Mouse (Mus musculus): ENCODE measurements around the gene Arl8a. TPM values are rescaled to one million over a fixed set of nuclear protein-coding genes. Genes with fewer than 3 reads are reported as not detected.
"Not testable (repeated sequence)": the region's sequence is repeated elsewhere in the genome, so short reads cannot be mapped to it uniquely, and the experiment has no call there.

Arl8a gene
- total and polyA plus RNA-seq, 2 experiments = 3.2 to 15.2 TPM

DNA sequence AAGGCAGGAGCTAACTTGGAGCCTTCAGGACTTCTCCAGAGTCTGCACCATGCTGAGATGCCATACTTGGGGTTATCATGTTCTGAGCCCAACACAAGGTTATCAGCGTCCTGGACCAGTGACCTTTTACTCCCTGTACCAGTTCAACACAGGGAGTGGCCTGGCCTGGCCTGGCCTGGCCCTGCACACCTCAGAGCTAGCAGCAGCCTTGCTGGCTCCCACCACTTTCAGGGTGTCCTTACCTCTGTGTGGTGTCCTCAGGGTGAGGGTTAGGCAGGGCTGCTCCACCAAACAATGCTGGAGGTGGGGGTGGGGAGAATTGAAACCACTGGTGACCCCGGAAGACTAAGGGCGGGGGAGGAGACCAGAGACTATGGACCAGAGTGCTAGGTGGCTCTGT is 36.4 kb downstream of the Arl8a start:
- H3K27ac ChIP-seq (replicated peaks; ENCODE audit: insufficient read depth, low read depth, low read length) = no peak overlapping the region
- 60% methylated on average over 3 of the region's 3 CpGs for WGBS
- H3K27me3 ChIP-seq (ENCODE audit: control insufficient read depth, insufficient read depth, low read length) = no peaks in the 10 kb centered on the region
- H3K4me1 ChIP-seq (ENCODE audit: control insufficient read depth, insufficient read depth, low read length) = no peaks in the 10 kb centered on the region
- no peak for TF ChIP-seq POLR2A (IDR thresholded peaks at IDR 0.05; ENCODE audit: extremely low read depth, insufficient read depth, low read length)
- TF ChIP-seq CTCF (IDR thresholded peaks at IDR 0.05; ENCODE audit: low read depth, low read length) = no peak
- H3K79me2 ChIP-seq (ENCODE audit: control insufficient read depth, insufficient read depth, low read length) = no peaks in the 10 kb centered on the region
- H3K36me3 ChIP-seq (ENCODE audit: control insufficient read depth, insufficient read depth, low read length) = no peaks in the 10 kb centered on the region
- no peak overlapping the region for H3K9ac ChIP-seq (ENCODE audit: low read depth, low read length)
- H3K4me3 ChIP-seq (ENCODE audit: insufficient read depth, low read depth, low read length) = no peak overlapping the region
- DNase-seq (ENCODE audit: extremely low read depth, low read depth, low spot score) = no peak

DNA sequence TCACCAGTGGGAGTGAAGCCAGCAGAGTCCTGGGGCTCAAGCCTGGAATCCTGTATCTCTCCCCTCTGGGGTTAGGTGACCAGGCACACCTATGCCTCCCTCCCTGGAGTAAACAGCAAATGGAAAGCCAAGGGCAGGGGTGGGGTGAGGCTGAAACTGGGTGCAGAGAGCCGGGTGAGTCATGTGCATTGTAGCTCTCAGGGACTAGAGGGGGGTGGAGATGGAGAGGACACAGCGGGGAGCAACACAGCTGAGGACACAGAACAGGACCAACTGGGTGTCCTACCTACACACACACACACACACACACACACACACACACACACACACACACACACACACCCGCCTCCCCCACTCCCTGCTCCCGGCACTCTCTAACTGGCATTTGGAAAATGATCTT is 36.8 kb downstream of the Arl8a start:
- no peaks in the 10 kb centered on the region for H3K36me3 ChIP-seq (ENCODE audit: control insufficient read depth, insufficient read depth, low read length)
- H3K9ac ChIP-seq (ENCODE audit: low read depth, low read length) = no peak overlapping the region
- WGBS = 72% methylated on average over 4 of the region's 4 CpGs
- H3K79me2 ChIP-seq (ENCODE audit: control insufficient read depth, insufficient read depth, low read length) = no peaks in the 10 kb centered on the region
- TF ChIP-seq CTCF (IDR thresholded peaks at IDR 0.05; ENCODE audit: low read depth, low read length) (no peak), POLR2A (IDR thresholded peaks at IDR 0.05; ENCODE audit: extremely low read depth, insufficient read depth, low read length) (no peak)
- no peaks in the 10 kb centered on the region for H3K27me3 ChIP-seq (ENCODE audit: control insufficient read depth, insufficient read depth, low read length)
- H3K4me3 ChIP-seq (ENCODE audit: insufficient read depth, low read depth, low read length) = no peak overlapping the region
- no peaks in the 10 kb centered on the region for H3K4me1 ChIP-seq (ENCODE audit: control insufficient read depth, insufficient read depth, low read length)
- DNase-seq (ENCODE audit: extremely low read depth, low read depth, low spot score) = no peak
- no peak overlapping the region for H3K27ac ChIP-seq (replicated peaks; ENCODE audit: insufficient read depth, low read depth, low read length)

GRCm38 (mm10) chr1:135183941-135184570 is 37.4 kb downstream of the Arl8a start:
- TF ChIP-seq POLR2A (IDR thresholded peaks at IDR 0.05; ENCODE audit: extremely low read depth, insufficient read depth, low read length) = no peak
- TF ChIP-seq CTCF (IDR thresholded peaks at IDR 0.05; ENCODE audit: low read depth, low read length) = no peak
- no peak overlapping the region for H3K9ac ChIP-seq (ENCODE audit: low read depth, low read length)
- no peaks in the 10 kb centered on the region for H3K27me3 ChIP-seq (ENCODE audit: control insufficient read depth, insufficient read depth, low read length)
- no peak overlapping the region for H3K4me3 ChIP-seq (ENCODE audit: insufficient read depth, low read depth, low read length)
- H3K27ac ChIP-seq (replicated peaks; ENCODE audit: insufficient read depth, low read depth, low read length) = no peak overlapping the region
- H3K4me1 ChIP-seq (ENCODE audit: control insufficient read depth, insufficient read depth, low read length) = no peaks in the 10 kb centered on the region
- DNase-seq (ENCODE audit: extremely low read depth, low read depth, low spot score) = no peak
- H3K36me3 ChIP-seq (ENCODE audit: control insufficient read depth, insufficient read depth, low read length) = no peaks in the 10 kb centered on the region
- no peaks in the 10 kb centered on the region for H3K79me2 ChIP-seq (ENCODE audit: control insufficient read depth, insufficient read depth, low read length)
- WGBS = 82% methylated on average over 11 of the region's 11 CpGs

DNA sequence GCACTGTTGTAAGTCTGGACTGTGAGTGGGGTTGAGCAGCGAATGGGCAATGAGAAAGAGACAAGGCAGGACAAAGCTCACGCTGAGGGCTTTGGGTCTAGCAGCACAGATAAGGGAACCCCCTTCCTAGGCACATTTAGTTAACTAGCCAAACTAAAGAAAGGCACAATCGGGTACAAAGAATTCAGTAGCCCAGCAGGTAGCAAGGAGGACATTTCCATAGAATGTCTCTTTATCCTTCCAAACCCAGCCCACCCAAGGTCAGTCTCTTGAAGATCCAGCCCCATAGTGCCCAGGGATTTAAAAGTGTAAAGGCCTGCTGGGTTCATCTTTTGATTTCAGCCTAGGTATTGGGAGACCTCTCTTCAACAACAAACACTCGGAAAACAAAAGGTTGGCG is 39.3 kb downstream of the Arl8a start:
- TF ChIP-seq CTCF (IDR thresholded peaks at IDR 0.05; ENCODE audit: low read depth, low read length) (no peak), POLR2A (IDR thresholded peaks at IDR 0.05; ENCODE audit: extremely low read depth, insufficient read depth, low read length) (no peak)
- no peak overlapping the region for H3K27ac ChIP-seq (replicated peaks; ENCODE audit: insufficient read depth, low read depth, low read length)
- H3K79me2 ChIP-seq (ENCODE audit: control insufficient read depth, insufficient read depth, low read length) = no peaks in the 10 kb centered on the region; the same call in 1 of the 2 replicates
- H3K4me1 ChIP-seq (ENCODE audit: control insufficient read depth, insufficient read depth, low read length) = no peaks in the 10 kb centered on the region
- H3K27me3 ChIP-seq (ENCODE audit: control insufficient read depth, insufficient read depth, low read length) = no peaks in the 10 kb centered on the region
- DNase-seq (ENCODE audit: extremely low read depth, low read depth, low spot score) = no peak
- WGBS = 84% methylated on average over 5 of the region's 5 CpGs
- no peak overlapping the region for H3K4me3 ChIP-seq (ENCODE audit: insufficient read depth, low read depth, low read length)
- no peak overlapping the region for H3K9ac ChIP-seq (ENCODE audit: low read depth, low read length)
- H3K36me3 ChIP-seq (ENCODE audit: control insufficient read depth, insufficient read depth, low read length) = no peaks in the 10 kb centered on the region

GRCm38 (mm10) chr1:135186427-135186826 is 39.8 kb downstream of the Arl8a start:
- H3K36me3 ChIP-seq (ENCODE audit: control insufficient read depth, insufficient read depth, low read length) = no peaks in the 10 kb centered on the region
- H3K27ac ChIP-seq (replicated peaks; ENCODE audit: insufficient read depth, low read depth, low read length) = no peak overlapping the region
- H3K4me3 ChIP-seq (ENCODE audit: insufficient read depth, low read depth, low read length) = no peak overlapping the region
- WGBS = 59% methylated on average over 8 of the region's 8 CpGs
- no peaks in the 10 kb centered on the region; the same call in 1 of the 2 replicates for H3K79me2 ChIP-seq (ENCODE audit: control insufficient read depth, insufficient read depth, low read length)
- no peaks in the 10 kb centered on the region for H3K4me1 ChIP-seq (ENCODE audit: control insufficient read depth, insufficient read depth, low read length)
- TF ChIP-seq POLR2A (IDR thresholded peaks at IDR 0.05; ENCODE audit: extremely low read depth, insufficient read depth, low read length) (no peak), CTCF (IDR thresholded peaks at IDR 0.05; ENCODE audit: low read depth, low read length) (no peak)
- H3K9ac ChIP-seq (ENCODE audit: low read depth, low read length) = no peak overlapping the region
- DNase-seq (ENCODE audit: extremely low read depth, low read depth, low spot score) = no peak
- H3K27me3 ChIP-seq (ENCODE audit: control insufficient read depth, insufficient read depth, low read length) = no peaks in the 10 kb centered on the region

- not testable (repeated sequence) for H3K27ac ChIP-seq (replicated peaks; ENCODE audit: insufficient read depth, low read depth, low read length); H3K4me3 ChIP-seq (ENCODE audit: insufficient read depth, low read depth, low read length); DNase-seq (ENCODE audit: extremely low read depth, low read depth, low spot score); H3K4me1 ChIP-seq (ENCODE audit: control insufficient read depth, insufficient read depth, low read length); H3K79me2 ChIP-seq (ENCODE audit: control insufficient read depth, insufficient read depth, low read length); H3K36me3 ChIP-seq (ENCODE audit: control insufficient read depth, insufficient read depth, low read length); H3K9ac ChIP-seq (ENCODE audit: low read depth, low read length); H3K27me3 ChIP-seq (ENCODE audit: control insufficient read depth, insufficient read depth, low read length)
- 62% methylated on average over 2 of the region's 2 CpGs for WGBS
Measured at GRCm38 (mm10) chr1:135187016-135187415, 40.4 kb downstream of the Arl8a start.
